Mouse (Mus musculus) testis, adult 10 weeks (tissue): ENCODE measurements around the gene Lypd3. TPM values are rescaled to one million over a fixed set of nuclear protein-coding genes. Genes with fewer than 3 reads are reported as not detected.

Source experiments
- polyA plus RNA-seq: library from polyadenylated mRNA; stranded (reverse); fragments of 350-450 nt; fragmentation: Illumina TruSeq; extraction: RNeasy Lipid Tissue Mini Kit (QIAGEN cat#74804); gene quantifications from one replicate; pipeline ENCODE4 v1.2.3, GENCODE M21; 2014; ENCODE audit warnings: low read depth, low replicate concordance

The Lypd3 gene
- polyA plus RNA-seq = not detected

DNA sequence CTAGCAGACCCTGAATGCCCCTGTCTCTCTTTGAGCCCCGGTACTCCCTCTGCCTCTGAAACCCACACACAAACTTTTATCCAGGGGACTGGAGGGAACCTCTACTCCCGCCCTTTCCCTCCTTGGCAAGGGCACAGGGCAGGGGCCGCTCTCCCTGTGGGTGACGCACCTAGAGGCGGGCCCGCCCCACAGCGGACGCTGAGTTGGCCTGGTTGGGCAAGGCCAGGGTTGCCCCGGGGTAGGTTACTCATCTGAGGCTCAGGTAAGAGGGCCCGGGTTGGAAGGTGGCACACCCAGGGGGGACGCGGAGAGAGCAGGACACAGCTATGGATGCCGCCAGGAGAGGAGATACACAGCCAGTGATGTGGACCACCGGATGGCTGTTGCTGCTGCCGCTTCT is at the start of gene Lypd3:
Gene Lypd3, plus strand, starts transcription at position 287 of the 400 bp plus-strand sequence.

DNA sequence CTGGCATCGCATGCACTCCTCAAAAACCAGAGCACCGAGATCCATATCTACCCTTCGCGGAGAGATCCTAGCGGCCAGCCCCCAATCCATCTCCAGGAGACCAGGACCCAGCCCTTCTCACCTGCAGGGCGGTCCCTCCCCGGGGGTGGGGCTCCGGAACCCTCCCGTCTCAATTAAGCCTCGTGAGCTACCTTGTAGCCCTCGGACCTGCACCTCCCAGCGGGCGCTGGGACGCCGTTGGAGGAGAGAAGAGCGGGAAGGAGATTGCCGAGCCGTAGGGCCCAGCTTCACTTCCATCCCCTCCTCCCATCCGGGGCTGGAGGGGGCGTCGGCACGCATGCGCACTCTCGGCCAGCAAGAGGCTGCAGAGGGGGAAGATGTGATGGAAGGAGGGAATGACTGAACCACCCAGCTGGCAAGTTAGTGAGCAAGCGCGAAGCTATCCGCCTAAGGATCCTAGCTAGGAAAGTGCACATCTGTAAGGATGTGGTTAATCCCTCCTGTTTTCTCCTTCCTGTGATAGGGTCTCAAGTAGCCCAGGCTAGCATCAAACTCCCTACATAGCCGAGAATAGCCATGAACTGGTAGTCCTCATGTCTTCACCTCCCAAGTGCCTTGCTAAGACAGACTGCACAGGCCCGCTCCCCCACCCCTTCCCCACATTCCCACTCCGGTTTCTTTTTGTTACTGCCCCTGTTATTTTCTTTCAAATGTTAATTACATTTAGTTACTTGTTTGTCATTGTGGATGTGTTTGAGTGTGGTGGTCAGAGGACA is 48.8 kb upstream of the Lypd3 start, which contains the start of the genes Ethe1 and Zfp575:
Gene Ethe1, plus strand, starts transcription at position 214 of the 776 bp plus-strand sequence.
Gene Zfp575, minus strand, starts transcription at position 312 of the 776 bp plus-strand sequence.

DNA sequence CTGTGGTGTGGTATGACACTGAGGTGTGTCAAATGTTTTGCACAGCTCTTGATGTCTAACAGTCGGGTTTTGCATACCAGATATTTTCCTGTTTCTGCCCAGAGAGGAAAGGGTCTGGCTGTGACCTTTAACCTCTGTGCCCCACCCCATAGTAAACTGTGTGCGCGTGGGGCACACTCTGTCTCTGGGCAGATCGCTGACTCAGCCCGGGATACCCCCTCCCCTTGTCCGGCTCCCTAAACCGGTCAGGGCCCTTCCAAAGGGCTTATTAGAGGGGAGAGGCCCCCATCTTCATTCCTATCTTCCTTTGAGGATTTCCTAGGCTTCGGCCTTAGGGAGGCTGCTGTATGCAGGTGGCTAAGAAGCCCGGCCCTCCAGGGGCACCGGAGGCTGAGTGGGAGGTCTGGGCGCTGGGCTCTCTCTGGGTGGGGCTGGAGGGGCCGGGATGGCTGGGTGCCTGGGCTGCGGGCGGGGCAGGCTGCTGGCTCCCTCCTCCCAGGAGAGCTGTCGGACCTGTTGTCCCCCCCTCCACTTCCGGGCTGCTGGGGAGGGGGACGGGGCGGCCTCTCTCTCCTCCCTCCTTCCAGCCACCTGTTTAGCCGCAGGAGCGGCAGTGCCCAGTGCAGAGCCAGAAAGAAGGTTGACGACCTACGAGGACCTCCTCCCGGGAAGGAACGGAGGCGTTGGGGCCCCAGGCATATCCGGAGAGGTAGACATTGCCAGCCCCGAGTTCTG is 26.0 kb upstream of the Lypd3 start, which contains the start of gene Phldb3:
Gene Phldb3, plus strand, starts transcription at position 620 of the 735 bp plus-strand sequence.

DNA sequence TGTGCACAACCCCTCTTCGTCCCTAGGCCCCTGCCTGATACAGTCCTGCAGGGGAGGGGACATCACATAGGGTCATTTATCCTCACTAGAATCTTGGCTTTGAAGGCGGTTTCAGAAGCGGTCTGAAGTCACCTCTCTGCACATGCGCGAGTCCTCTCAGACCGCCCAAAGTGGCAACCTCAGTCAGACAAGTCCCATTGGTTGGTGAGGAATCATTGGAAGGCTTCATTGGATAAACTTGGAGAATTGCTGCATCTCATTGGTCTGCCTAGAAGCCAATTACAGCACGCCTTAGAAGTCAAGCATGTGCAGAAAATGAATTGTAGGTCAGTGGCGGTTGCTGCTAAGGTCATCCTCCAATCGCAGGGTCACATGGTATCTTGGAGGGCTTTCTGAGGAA is 40.2 kb downstream of the Lypd3 start, which contains the start of gene Tex101:
Gene Tex101, minus strand, starts transcription at position 101 of the 400 bp plus-strand sequence.

Other genes with a start within 250 kb of the Lypd3 start
- gene Smg9, start 236.9 kb upstream of the Lypd3 start, polyA plus RNA-seq = 6.5 TPM
- 1.1 TPM for gene Irgc1, start 184.3 kb upstream of the Lypd3 start, polyA plus RNA-seq
- gene Plaur, start 174.1 kb upstream of the Lypd3 start, polyA plus RNA-seq = not detected
- not detected for gene Cadm4, start 154.5 kb upstream of the Lypd3 start, polyA plus RNA-seq
- 0.60 TPM for gene Zfp428, start 129.5 kb upstream of the Lypd3 start, polyA plus RNA-seq
- 9.5 TPM for gene AC161166.1, start 124.1 kb upstream of the Lypd3 start, polyA plus RNA-seq
- gene Irgq, start 105.9 kb upstream of the Lypd3 start, polyA plus RNA-seq = 1.2 TPM
- not detected for gene Pinlyp, start 90.4 kb upstream of the Lypd3 start, polyA plus RNA-seq
- gene Xrcc1, start 90.3 kb upstream of the Lypd3 start, polyA plus RNA-seq = 2.1 TPM
- gene Ethe1, start 49.0 kb upstream of the Lypd3 start, polyA plus RNA-seq = not detected
- not detected for gene Zfp575, start 48.9 kb upstream of the Lypd3 start, polyA plus RNA-seq
- not detected for gene Phldb3, start 25.8 kb upstream of the Lypd3 start, polyA plus RNA-seq
- 85.9 TPM for gene Tex101, start 40.1 kb downstream of the Lypd3 start, polyA plus RNA-seq
- gene BC049730, start 72.7 kb downstream of the Lypd3 start, polyA plus RNA-seq = 132 TPM
- gene Gm4763, start 90.4 kb downstream of the Lypd3 start, polyA plus RNA-seq = 106 TPM
- gene Cd177, start 123.8 kb downstream of the Lypd3 start, polyA plus RNA-seq = not detected
- gene Ceacam10, start 140.7 kb downstream of the Lypd3 start, polyA plus RNA-seq = 3.1 TPM
- gene Gm9844, start 225.7 kb downstream of the Lypd3 start, polyA plus RNA-seq = 1.0 TPM
- gene Lypd4, start 233.4 kb downstream of the Lypd3 start, polyA plus RNA-seq = 180 TPM
- gene Dmrtc2, start 233.5 kb downstream of the Lypd3 start, polyA plus RNA-seq = 21.6 TPM
- gene Rps19, start 247.8 kb downstream of the Lypd3 start, polyA plus RNA-seq = 14.6 TPM